Mouse (Mus musculus) testis, adult 2 months (tissue): ENCODE data around the gene Nisch.

ENCODE experiments used
- CTCF ChIP-seq: fragments of 200-500 bp; IDR thresholded peaks from 2 replicates; pipeline ENCODE4 v1.5.1; 2012; ENCODE audit warnings: low read depth, mild to moderate bottlenecking, inconsistent platforms, low read length, moderate library complexity; ENCODE audit not compliant: control insufficient read depth, insufficient read depth, insufficient replicate concordance
- POLR2A ChIP-seq: fragments of 200-500 bp; IDR thresholded peaks from 2 replicates; pipeline ENCODE4 v1.6.1; 2012; ENCODE audit warnings: low read depth, mild to moderate bottlenecking, inconsistent platforms, low read length, moderate library complexity; ENCODE audit not compliant: control insufficient read depth

DNA sequence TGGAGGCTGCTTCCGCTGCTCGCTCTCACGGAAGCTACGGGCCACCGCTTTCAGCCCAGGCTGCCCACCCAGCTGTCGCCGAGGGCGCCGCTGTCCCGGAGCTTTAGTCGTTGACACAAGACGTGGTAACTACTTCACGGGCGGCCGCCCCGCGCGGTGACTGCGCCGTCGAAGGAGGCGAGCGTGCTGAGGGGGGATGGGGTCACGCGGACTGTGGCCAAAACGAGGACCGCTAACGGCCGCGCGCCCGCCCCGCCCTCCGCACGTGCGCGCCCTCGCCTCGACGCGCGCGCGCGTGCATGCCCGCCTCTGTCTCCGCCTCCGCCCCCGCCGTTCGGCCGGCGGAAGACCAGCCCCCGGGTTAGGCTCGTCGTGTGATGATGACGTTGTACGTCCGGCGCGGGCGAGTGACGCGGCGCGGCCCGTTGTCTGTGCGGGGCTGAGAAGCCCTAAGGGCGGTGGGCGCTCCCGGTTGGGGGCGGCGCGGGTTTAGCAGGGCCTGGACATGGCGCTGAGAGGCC lies 34.4 kb upstream of the Nisch start, which contains the start of the genes Phf7 and Bap1:
- TF ChIP-seq POLR2A (peak; percentile 93), CTCF (no peak)
